Mouse (Mus musculus): ENCODE data around the gene Tnf.

DNA sequence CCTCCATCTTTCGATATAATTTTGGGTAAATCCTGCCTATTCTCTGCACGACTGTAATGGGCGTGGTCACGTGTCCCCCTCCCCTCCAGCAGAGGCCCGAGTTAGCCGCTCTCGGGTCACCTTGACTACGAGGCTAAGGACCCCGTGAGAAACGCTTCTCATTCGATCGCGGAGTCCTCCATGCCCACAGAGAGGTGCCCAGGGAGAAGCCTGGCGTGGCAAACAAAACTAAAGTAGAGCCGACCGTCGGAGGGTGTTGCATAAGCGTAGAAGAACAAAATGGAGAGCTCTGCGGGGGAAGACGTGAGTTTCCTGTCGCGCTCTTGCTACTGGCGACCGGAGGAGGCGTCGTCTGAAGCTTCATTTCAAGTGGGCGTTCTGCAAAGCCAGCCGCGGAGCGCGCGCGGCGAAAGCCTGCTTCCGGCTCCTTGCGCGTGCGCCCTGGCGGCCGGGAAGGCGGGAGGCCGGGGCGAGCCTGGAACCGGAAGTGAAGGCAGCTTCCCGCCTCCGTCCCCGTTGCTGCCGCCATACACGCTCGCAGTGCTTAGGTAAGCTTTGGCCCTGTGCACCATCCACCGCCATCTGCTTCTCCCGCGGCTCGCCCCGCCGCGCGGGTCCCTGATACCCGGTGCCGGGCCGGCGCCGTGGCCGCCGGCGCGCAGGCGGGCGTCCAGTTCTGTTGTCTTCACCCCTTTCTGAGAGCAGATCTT lies 39.7 kb upstream of the Tnf start, which contains the start of gene Ddx39b:
- no peak for TF ChIP-seq ZNF384 (IDR thresholded peaks at IDR 0.05; ENCODE audit: low read depth, low read length)
- TF ChIP-seq CHD2 (IDR thresholded peaks at IDR 0.05; ENCODE audit: low read depth, low read length), result no peak
